Mouse (Mus musculus): ENCODE results near the gene Adam8.

DNA sequence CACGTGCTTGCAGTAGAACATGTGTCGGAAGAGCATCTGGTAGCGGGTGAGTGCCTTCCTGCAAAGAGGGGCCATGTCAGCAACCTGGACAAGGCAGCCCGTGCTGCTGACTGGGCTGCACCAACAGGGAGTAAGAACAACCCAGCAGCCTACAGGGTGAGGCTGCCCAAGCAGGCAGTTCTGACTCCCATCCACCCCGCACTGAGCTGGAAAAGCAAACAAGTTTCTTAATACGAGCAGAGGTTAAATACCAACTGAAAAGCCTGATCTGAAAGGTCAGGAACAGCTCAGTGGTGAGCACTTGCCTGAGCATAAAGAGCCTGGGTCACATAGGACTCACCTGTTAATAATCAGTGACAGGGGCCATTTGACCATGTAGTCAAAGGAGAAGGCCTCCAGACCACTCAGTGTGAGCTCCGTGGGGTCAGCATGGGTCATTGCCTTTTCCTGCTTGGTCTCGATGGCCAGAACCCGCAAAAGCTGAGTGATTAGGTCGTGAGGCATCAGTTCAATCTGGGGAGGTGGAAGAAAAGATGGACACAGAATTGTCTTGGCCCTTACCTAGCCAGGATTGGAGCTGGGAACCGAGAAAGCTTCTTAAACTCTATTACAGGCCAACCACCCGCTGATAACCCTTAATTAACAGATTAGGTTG, 8.9 kb upstream of the Adam8 start:
- TF ChIP-seq POLR2A (IDR thresholded peaks at IDR 0.05; ENCODE audit: borderline replicate concordance, extremely low read depth, low read depth, low read length) = no peak
- TF ChIP-seq CTCF (IDR thresholded peaks at IDR 0.05; ENCODE audit: insufficient read depth, low read length) = no peak

Data from lung, adult 2 months (tissue).